Mouse (Mus musculus): ENCODE data around the gene Epha1.

DNA sequence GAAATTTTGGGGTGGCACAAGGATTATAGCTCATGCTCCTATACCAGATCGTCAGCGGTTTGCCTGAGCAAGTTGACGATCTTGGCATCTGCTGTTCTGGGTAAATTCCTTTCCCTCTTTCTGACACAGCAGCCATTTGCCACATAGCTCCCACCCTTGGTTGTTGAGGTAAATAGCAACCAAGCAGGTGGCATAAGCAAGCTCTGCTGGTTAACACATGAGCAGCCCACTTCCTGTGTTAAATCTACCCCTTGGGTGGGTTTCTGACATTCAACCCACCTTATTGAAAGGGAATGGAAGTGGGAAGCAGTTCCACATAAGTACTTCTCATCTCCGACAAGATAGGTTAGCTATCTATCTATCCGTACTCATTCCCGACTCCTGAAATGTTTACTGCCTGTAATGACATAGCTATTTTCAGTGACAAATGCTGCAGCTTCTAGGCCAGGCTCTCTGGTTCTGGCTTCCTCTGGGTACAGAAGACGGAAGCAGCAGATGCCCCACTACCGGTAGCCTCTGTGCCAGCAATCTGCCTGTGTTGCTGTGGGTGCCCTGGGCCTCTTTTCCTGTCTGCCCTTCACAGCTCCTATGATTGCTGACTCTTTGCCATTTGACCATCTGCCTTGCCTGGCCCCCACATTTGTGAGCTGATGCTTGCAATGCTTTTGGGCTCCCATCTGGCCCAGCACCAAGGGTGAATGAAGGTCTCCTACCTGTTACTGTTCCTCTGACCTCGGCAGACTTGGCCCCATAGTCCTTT is 29.5 kb downstream of the Epha1 start:
- TF ChIP-seq CTCF (IDR thresholded peaks at IDR 0.05) (no peak), EP300 (IDR thresholded peaks at IDR 0.05) (no peak)

Measured in lung, postnatal 0 days (tissue).